Mouse (Mus musculus) liver, embryonic 16.5 days (tissue): Measurements from ENCODE around the gene Gm9837. TPM values are rescaled to one million over a fixed set of nuclear protein-coding genes. Genes with fewer than 3 reads are reported as not detected.
"Not testable (repeated sequence)": the region's sequence is repeated elsewhere in the genome, so short reads cannot be mapped to it uniquely, and the experiment has no call there.

Experiments
- ATAC-seq: fragments of 200-750 bp; cut with Nextera tagmentation; 2 replicates; pipeline ENCODE4 v1.8.0; 2017; ENCODE audit warnings: low read depth, mild to moderate bottlenecking, moderate number of reproducible peaks, moderate library complexity
- H3K27ac ChIP-seq: fragments of 300-500 bp; sonication (generic); 2 replicates; pipeline ENCODE4 v1.5.1; 2014; ENCODE audit warnings: mild to moderate bottlenecking, low read length
- H3K27me3 ChIP-seq: fragments of 300-500 bp; sonication (generic); 2 replicates; pipeline ENCODE4 v1.6.1; 2014; ENCODE audit warnings: low read depth, low read length, mixed read lengths; ENCODE audit not compliant: control insufficient read depth, insufficient read depth
- H3K36me3 ChIP-seq: fragments of 300-500 bp; sonication (generic); 2 replicates; pipeline ENCODE4 v1.6.1; 2014; ENCODE audit warnings: mild to moderate bottlenecking; ENCODE audit not compliant: control insufficient read depth, insufficient read depth
- H3K4me1 ChIP-seq: fragments of 300-500 bp; sonication (generic); 2 replicates; pipeline ENCODE4 v1.6.1; 2014; ENCODE audit warnings: low read depth, low read length, mixed read lengths; ENCODE audit not compliant: control insufficient read depth
- H3K4me2 ChIP-seq: fragments of 300-500 bp; sonication (generic); 2 replicates; pipeline ENCODE4 v1.6.1; 2014; ENCODE audit warnings: low read depth, low read length, mixed read lengths
- H3K4me3 ChIP-seq: fragments of 300-500 bp; sonication (generic); 2 replicates; pipeline ENCODE4 v1.5.1; 2014; ENCODE audit warnings: low read depth, mild to moderate bottlenecking, low read length
- H3K9ac ChIP-seq: fragments of 300-500 bp; sonication (generic); 2 replicates; pipeline ENCODE4 v1.6.1; 2014; ENCODE audit warnings: low read depth, low read length
- H3K9me3 ChIP-seq: fragments of 300-500 bp; sonication (generic); replicated peaks from 2 replicates; pipeline ENCODE4 v1.6.1; 2016; ENCODE audit warnings: low read length; ENCODE audit not compliant: control insufficient read depth
- WGBS: fragments of 180-500 bp; shearing (Covaris S2); extraction: QIAGEN DNeasy Blood & Tissue Kit; methylation state at CpG from one replicate; pipeline ENCODE4 v1.1.7; 2014; ENCODE audit not compliant: insufficient replicate concordance; 5-methylcytosine and 5-hydroxymethylcytosine counted together
- polyA plus RNA-seq: library from polyadenylated mRNA; unstranded; fragments of >200 nt; fragmentation: Nextera tagmentation; extraction: Ambion mirVana; gene quantifications from 2 replicates; pipeline ENCODE4 v1.2.1, GENCODE M21; 2015

Gm9837 gene
- polyA plus RNA-seq, 1 experiment from 2014 or later, result not detected

- no peak for ATAC-seq
- H3K9me3 ChIP-seq, result no peaks in the 10 kb centered on the region
- WGBS, result 16% methylated on average over 6 of the region's 6 CpGs
- H3K4me2 ChIP-seq, result no peak overlapping the region
- H3K4me3 ChIP-seq, result no peak overlapping the region
- H3K4me1 ChIP-seq, result peaks cover 35% of the 10 kb centered on the region
- peaks cover 10% of the 10 kb centered on the region for H3K36me3 ChIP-seq
- no peak overlapping the region for H3K9ac ChIP-seq
- H3K27me3 ChIP-seq, result no peaks in the 10 kb centered on the region
- H3K27ac ChIP-seq, result no peak overlapping the region
Observed at GRCm38 (mm10) chr11:53433057-53433456, 37.2 kb downstream of the Gm9837 start.

GRCm38 (mm10) chr11:53431347-53432056, 38.8 kb downstream of the Gm9837 start:
- WGBS, result 5% methylated on average over 9 of the region's 9 CpGs
- peak overlapping the region; percentile 95 for H3K4me3 ChIP-seq
- H3K27me3 ChIP-seq, result no peaks in the 10 kb centered on the region
- H3K27ac ChIP-seq, result peak overlapping the region; percentile 91
- peaks cover 35% of the 10 kb centered on the region for H3K4me1 ChIP-seq
- peak overlapping the region; percentile 57 for H3K9ac ChIP-seq
- H3K36me3 ChIP-seq, result peaks cover 12% of the 10 kb centered on the region
- H3K4me2 ChIP-seq, result peak overlapping the region; percentile 88
- H3K9me3 ChIP-seq, result no peaks in the 10 kb centered on the region
- ATAC-seq, result no peak

DNA sequence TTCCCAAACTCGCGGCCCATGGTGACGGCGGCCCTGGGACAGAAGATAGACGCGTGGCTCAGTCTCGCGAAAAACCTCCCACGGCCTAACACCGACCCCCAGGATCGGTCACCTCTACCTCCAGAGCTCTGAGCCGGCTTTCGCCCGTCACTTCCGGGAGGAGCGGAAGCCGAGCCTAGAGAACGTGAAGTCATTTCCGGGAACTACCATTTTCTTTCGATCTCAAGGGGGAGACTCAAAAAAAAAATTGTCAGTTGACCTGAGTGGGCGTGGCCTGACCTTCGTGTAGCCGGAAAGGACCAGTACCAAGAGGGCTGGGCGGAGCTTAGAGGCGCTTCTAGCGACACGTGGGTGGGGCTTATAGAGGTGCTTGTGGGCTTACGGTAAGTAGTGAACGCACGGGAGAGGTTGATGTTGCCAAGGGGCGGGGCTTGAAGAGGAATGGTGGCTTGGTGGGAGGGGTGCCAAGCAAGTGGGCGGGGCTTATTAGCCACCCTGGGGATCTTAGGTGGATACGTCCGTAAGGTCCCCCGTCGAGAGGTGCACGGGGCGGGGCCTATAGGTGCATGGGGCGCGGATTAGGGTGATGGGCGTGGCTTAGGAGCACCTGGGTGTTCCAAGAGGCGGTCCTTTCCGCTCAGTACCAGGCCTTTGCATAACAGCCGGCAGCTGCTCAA, 39.5 kb downstream of the Gm9837 start, which contains the start of the genes Uqcrq and Gdf9:
TSS of gene Uqcrq (minus strand) at position 162 of the 677 bp plus-strand sequence.
TSS of gene Gdf9 (plus strand) at position 354 of the 677 bp plus-strand sequence.
- WGBS, result under 1% methylated on average over 44 of the region's 44 CpGs
- ATAC-seq, result peak; percentile 89

GRCm38 (mm10) chr11:53430300-53430669, 40.0 kb downstream of the Gm9837 start:
- Histone ChIP-seq H3K9ac (peak overlapping the region; percentile 92), H3K9me3 (no peaks in the 10 kb centered on the region), H3K27ac (peak overlapping the region; percentile 91), H3K4me2 (peak overlapping the region; percentile 88), H3K27me3 (no peaks in the 10 kb centered on the region), H3K4me3 (peak overlapping the region; percentile 95), H3K36me3 (peaks cover 12% of the 10 kb centered on the region), H3K4me1 (peaks cover 35% of the 10 kb centered on the region)
- ATAC-seq, result peak; percentile 17
- WGBS, result under 1% methylated on average over 34 of the region's 34 CpGs

More for the DNA sequence above, 39.5 kb downstream of the Gm9837 start, which contains the start of the genes Uqcrq and Gdf9:
- no peaks in the 10 kb centered on the region for H3K27me3 ChIP-seq
- H3K4me1 ChIP-seq, result peaks cover 35% of the 10 kb centered on the region
- peak within 1 kb of the TSS; percentile 92 for H3K9ac ChIP-seq
- no peaks in the 10 kb centered on the region for H3K9me3 ChIP-seq
- H3K4me2 ChIP-seq, result peak within 1 kb of the TSS; percentile 88
- peak within 1 kb of the TSS; percentile 95 for H3K4me3 ChIP-seq
- peak within 1 kb of the TSS; percentile 91 for H3K27ac ChIP-seq
- peaks cover 12% of the 10 kb centered on the region for H3K36me3 ChIP-seq

DNA sequence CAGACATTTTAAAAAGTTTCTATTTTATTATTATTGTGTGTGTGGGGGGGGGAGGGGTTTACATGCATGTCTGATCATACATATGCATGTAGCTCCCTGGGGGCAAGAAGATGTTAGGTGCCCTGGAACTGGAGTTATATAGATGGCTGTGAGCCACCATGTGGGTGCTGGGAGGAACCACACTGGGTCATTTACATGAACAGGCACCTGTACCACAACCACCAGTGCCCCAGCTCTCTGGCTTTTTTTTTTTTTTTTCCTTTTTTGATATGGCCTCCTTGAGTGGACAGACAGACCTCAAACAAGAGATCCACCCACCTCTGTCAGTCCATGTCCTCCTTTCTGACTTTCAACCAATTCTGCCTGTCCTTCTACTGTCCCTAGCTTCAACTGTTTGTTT, 41.1 kb downstream of the Gm9837 start:
- no peaks in the 10 kb centered on the region for H3K27me3 ChIP-seq
- H3K9ac ChIP-seq, result peak overlapping the region; percentile 92; the same call in 1 of the 2 replicates
- no peaks in the 10 kb centered on the region for H3K9me3 ChIP-seq
- peaks cover 35% of the 10 kb centered on the region for H3K4me1 ChIP-seq
- ATAC-seq, result no peak
- H3K36me3 ChIP-seq, result peaks cover 12% of the 10 kb centered on the region
- H3K27ac ChIP-seq, result no peak overlapping the region
- peak overlapping the region; percentile 95 for H3K4me3 ChIP-seq
- peak overlapping the region; percentile 88 for H3K4me2 ChIP-seq

DNA sequence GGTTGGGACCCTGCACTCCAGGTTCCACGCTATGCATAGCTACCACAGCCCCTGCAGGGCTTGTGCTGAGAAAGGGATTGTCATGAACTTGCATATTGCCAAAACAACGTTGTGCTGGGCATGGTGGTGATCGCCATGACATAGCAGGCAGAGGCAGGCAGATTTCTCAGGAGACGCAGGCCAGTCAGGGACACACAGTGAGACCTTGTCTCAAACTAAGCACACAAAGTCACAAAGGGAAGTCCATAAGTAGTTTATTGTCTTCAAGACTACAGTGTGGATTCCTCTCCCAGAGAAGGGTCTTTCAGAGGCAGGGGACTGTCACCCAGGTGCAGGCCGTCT, 41.6 kb downstream of the Gm9837 start:
- no peak overlapping the region for H3K4me3 ChIP-seq
- peaks cover 35% of the 10 kb centered on the region for H3K4me1 ChIP-seq
- no peak for ATAC-seq
- H3K27ac ChIP-seq, result no peak overlapping the region
- no peaks in the 10 kb centered on the region for H3K9me3 ChIP-seq
- H3K27me3 ChIP-seq, result no peaks in the 10 kb centered on the region
- H3K4me2 ChIP-seq, result no peak overlapping the region
- no peak overlapping the region for H3K9ac ChIP-seq
- 78% methylated on average over 5 of the region's 5 CpGs for WGBS
- H3K36me3 ChIP-seq, result peaks cover 12% of the 10 kb centered on the region

DNA sequence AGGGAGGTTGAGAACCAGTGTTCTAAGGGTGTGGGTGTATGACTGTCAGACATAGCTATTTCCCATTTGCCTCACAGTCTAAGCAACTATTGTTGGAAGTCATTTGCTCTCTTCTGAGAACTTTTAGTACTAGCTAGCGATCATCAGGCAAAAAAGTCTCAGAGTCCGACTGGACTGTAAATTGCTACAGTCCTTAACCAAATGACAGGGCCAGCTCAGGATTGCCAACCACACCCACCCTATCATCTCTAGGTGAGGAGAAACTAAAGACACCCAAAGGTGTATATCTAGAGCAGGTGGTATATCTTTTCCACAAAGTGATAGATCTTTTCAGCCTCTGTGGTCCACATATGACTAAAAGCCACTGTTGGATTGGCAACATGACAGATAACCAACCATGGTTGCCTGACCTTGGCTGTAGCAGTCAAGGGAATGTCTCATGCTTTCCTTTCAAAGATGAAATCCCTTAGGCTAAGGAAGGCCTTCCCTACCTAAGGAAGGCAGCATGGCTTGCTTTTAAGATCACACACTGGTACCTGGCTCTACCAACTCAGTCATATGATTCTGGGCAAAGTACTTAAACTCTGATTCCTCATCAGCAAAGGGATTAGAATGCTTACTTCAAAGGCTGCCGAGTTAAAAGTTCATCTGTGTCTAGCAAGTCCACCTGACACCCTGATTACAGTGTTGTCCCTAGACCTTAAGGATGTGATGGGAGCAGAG, 42.1 kb downstream of the Gm9837 start:
- Histone ChIP-seq H3K9ac (no peak overlapping the region), H3K4me2 (no peak overlapping the region), H3K27ac (no peak overlapping the region), H3K27me3 (no peaks in the 10 kb centered on the region), H3K36me3 (peaks cover 12% of the 10 kb centered on the region), H3K4me1 (peaks cover 30% of the 10 kb centered on the region), H3K9me3 (no peaks in the 10 kb centered on the region), H3K4me3 (no peak overlapping the region)
- ATAC-seq, result no peak
- WGBS, result 76% methylated on average over 3 of the region's 3 CpGs

GRCm38 (mm10) chr11:53426914-53427313, 43.4 kb downstream of the Gm9837 start:
- not testable (repeated sequence) for H3K4me3 ChIP-seq, H3K27ac ChIP-seq, ATAC-seq, H3K9ac ChIP-seq, H3K9me3 ChIP-seq, H3K27me3 ChIP-seq, H3K4me2 ChIP-seq
- Histone ChIP-seq H3K4me1 (peaks cover 17% of the 10 kb centered on the region), H3K36me3 (peaks cover 12% of the 10 kb centered on the region)
- WGBS, result 77% methylated on average over 3 of the region's 3 CpGs
